Mouse (Mus musculus) telencephalon, adult 2 months (tissue): ENCODE data around the gene Cttnbp2.

Experiments
- DNase-seq: peaks from one replicate; pipeline ENCODE4 v3.0.0-alpha.2; 2011; ENCODE audit warnings: low read depth, low spot score

The Cttnbp2 gene

GRCm38 (mm10) chr6:18322950-18323349 is 191.7 kb downstream of the Cttnbp2 start:
- DNase-seq, result peak; percentile 33
